Mouse (Mus musculus) induced T-regulatory cell, adult 2 months (primary cell): ENCODE results near the gene Pi4k2a.

Experiments
- DNase-seq: peaks from one replicate; pipeline ENCODE4 v3.0.0-alpha.2; 2012; ENCODE audit warnings: low read depth

The Pi4k2a gene

GRCm38 (mm10) chr19:42135070-42135469, 44.8 kb downstream of the Pi4k2a start:
- no peak for DNase-seq

GRCm38 (mm10) chr19:42136126-42136525, 45.9 kb downstream of the Pi4k2a start:
- no peak for DNase-seq

GRCm38 (mm10) chr19:42137167-42137672, 47.0 kb downstream of the Pi4k2a start:
- no peak for DNase-seq

GRCm38 (mm10) chr19:42138517-42139285, 48.4 kb downstream of the Pi4k2a start:
- no peak for DNase-seq

DNA sequence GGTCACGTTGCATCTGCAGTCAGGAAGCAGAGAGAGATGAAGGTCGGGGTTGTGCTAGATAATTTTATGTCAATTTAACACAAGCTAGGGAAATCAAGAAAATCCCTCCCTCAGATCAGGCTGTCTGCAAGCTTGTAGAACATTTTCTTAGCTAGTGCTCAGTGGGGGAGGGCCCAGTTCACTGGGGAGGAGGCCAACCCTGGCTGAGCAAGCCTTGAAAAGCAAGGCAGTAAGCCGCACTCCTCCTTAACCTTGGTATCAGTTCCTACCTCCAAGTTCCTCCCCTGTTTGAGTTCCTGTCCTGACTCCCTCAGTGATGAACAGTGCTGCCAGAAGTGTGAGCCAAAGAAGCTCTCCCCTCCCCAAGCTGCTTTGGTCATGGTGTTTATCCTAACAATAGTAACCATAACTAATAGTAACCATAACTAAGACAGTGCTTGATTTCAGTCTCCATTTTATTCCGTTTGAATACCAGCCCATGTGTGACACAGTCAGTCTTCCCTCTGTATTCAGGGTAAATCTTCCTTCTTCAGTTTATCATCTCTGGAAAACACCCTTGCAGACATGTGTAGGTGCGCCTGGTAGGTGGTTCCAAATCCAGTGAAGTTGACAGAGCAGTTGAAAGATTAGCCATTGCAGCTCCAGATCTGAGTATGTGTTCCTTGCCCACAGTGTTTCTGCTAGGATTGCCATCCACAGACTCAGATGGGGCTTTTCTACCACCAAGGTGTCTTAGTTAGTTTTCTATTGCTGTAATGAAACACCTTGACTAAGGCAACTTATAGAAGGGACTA, 49.7 kb downstream of the Pi4k2a start:
- DNase-seq = no peak

- DNase-seq = no peak
Observed at GRCm38 (mm10) chr19:42141998-42142397, 51.7 kb downstream of the Pi4k2a start.

DNA sequence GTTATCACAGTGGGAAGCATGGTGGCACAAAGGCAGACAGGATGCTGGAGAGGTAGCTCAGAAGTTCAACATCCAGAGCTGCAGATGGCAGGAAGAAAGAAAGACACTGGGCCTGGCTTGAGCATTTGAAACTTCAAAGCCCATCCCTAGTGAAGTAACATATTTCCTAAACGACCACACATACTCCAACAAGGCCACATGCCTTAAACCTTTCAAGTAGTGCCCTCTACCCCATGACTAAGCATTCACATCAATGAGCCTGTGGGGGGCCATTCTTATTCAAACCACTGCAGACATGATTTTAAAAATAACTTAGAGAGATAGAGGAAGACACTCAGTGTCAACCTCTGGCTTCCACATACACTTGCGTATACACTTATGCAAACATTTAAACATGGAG, 52.5 kb downstream of the Pi4k2a start:
- no peak for DNase-seq

- no peak for DNase-seq
Observed at GRCm38 (mm10) chr19:42144067-42144466, 53.8 kb downstream of the Pi4k2a start.

- peak; percentile 91 for DNase-seq
Observed at GRCm38 (mm10) chr19:42144541-42145167, 54.4 kb downstream of the Pi4k2a start.

GRCm38 (mm10) chr19:42145210-42145609, 54.9 kb downstream of the Pi4k2a start:
- DNase-seq = no peak

DNA sequence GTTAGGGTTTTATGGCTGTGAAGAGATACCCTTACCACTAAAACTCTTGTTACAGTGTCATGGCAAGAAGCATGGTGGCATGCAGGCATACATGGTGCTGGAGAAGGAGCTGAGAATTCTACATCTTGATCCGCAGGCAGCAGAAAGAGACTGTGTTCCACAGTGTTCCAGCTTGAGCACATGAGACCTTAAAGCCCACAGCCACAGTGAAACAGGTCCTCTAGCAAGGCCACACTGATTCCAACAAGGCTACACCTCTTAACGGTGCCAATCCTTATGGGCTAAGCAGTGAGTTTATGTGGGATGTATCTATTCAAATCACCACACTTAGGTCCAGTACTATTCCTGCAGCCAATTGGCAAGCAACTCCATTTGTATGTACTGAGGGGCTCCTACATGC, 55.5 kb downstream of the Pi4k2a start:
- DNase-seq = no peak

DNA sequence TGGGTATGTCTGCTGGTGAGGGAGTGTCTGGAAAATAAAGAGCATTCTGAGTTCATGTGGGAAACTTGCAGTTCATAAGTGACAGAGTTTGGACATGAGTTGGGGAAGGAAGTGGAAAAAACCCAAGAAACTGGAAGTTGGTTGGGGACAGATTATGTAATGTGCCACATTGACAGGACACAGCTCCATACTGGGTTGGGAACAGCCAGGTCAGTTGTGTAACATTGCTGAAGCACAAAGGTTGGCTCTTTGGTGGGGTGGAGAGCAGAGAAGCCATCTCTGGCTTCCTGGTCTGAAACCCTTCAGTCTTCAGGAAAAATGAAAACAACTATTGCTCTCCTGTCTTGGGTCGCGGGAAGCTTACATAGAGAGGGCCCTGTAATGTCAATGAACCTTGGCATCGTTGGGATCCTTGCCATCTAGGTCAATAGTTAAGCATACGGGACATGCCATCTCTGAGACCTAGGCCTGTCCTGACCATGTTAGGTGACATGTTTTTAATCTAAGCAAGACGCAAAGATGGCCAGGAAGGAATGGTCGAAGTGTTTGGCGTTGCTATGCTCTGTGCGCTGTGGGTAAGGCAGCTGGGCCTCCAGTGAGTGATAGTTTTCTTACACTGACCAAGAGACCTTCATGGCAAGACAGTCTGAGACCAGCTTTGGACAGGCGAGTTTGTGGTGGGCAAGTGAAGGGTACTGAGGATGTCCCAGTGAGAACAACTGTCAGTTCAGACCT, 56.2 kb downstream of the Pi4k2a start:
- no peak for DNase-seq

- peak; percentile 60 for DNase-seq
Observed at GRCm38 (mm10) chr19:42147170-42147768, 57.0 kb downstream of the Pi4k2a start, which contains the start of gene Marveld1. Marveld1 (plus strand) TSS chr19:42147400.

DNA sequence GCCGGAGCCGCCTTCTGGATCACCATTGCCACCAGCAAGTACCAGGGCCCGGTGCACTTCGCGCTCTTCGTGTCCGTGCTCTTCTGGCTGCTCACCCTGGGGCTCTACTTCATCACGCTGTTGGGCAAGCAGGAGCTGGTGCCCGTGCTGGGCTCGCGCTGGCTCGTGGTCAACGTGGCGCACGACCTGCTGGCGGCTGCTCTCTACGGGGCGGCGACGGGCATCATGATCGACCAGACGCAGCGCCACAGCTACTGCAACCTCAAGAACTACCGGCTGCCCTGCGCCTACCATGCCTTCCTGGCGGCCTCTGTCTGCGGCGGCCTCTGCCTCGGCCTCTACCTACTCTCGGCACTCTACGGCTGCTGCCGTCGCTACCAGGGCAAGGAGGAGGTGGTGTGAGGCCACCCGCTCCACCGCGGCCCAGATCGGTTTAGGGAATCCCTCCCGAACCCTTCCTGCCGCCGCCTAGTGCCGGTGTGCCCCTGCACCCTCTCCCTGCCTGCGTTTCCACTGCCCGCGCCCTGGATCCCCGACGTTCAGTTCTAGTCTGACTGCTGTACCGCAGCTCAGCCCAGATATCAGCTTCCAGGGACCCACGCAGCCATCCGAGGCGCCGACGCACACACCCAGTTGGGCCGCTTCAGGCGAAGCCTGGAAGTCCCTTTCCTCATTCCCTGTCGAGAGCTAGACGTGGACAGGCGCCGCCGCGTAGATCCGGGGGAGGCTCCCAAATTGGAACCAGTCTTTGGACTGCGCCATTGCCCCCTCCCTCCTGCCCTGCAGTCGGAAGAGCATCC, 57.7 kb downstream of the Pi4k2a start:
- peak; percentile 55 for DNase-seq

DNA sequence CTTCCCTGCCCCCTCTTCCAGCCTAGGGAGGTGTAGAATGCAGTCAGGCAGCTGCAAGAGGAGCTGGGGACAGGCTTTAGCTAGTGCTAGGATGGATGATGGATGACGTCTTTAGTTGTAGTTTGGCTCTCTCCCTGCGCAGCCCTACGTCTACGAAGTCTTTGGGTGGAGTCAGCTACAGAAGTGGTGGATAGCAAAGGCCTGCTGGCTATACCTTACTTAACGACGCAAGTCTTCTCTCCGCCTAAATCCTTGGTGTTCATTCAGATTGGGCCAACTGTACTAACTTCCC, 58.2 kb downstream of the Pi4k2a start:
- no peak for DNase-seq

- peak; percentile 87 for DNase-seq
Observed at GRCm38 (mm10) chr19:42151990-42152389, 61.7 kb downstream of the Pi4k2a start.

GRCm38 (mm10) chr19:42157493-42158237, 67.4 kb downstream of the Pi4k2a start:
- no peak for DNase-seq

- DNase-seq = no peak
Observed at GRCm38 (mm10) chr19:42158246-42159017, 68.2 kb downstream of the Pi4k2a start.

DNA sequence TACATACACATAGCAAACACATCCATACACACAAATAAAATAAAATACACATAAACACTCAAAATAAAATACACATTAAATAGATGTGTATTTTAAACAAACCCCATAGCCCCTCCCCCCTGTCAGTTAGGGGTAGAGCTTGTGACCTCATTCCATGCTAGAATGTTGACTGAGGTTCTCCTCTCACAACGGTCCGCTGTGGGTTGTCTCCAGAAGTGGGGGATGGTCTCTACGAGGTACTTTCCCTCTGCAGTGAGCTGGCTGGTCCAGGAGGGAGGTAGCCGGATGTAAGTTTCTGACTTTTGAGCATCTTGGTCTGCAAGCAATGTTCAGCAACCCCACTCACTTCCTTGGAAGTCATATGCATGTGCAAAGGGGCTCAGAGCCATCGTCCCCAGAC, 73.5 kb downstream of the Pi4k2a start, which contains the start of gene Zfyve27:
TSS of gene Zfyve27 (plus strand) at position 188 of the 400 bp plus-strand sequence.
- no peak for DNase-seq
